Mouse (Mus musculus): ENCODE measurements around the gene Cmtm7.

Gene Cmtm7

DNA sequence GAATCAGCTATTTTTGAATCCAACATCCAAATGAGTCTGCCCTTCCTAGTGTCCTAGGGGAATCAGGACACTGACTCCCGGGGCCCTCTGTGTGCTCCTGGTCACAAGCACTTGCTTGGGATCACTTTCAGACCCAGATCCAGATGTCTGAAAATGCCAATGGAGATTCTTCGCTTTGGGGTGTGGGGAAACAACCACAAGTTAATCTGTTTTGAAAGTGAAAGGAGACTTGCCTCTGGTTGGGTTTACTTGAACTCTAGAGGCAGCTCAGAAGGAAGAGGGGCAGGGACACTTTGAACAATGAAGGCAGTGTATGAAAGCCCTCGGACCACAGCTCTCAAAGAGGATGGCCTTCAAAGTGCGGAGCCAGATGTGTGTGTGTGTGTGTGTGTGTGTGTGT is 12.8 kb upstream of the Cmtm7 start:
- DNase-seq = no peak

DNA sequence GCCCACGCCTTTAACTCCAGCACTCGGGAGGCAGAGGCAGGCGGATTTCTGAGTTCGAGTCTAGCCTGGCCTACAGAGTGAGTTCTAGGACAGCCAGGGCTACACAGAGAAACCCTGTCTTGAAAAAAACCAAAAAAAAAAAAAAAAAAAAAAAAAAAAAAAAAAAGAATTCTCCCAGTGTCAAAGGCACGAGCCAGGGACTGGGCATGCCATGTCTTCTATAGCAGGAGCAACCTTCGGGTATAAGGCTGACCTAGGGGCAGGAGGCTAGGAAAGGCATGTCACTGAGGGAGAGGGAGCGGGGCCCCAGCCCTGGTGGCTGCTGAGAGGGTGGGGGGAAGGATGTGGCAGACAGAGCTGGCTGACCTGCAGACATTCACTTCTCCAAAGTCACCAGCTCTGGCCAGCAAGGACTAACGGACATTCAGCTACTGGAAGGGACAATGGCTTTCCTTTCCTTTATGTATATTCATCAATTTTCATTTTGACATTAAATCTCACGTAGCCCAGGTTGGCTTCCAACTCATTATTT is 12.2 kb upstream of the Cmtm7 start:
- DNase-seq = no peak

DNA sequence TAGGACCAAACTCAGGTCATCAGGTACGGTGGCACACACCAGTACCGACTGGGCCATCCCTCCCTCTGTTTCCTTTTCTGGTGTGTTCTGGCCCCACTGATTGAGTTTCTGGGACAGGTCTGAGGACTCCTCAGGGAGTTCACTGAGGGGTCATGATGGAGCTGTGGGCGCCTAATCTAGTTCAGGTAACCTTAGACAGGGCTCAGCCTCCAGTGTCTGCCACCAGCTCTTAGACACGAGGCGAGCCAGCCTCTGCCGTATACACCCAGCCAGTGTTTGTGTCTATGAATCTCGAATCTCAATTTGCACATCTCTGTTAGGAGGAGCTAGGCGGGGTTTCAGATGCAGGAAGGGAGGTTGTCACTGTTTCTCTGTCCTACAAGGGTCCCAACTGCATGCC is 8.3 kb upstream of the Cmtm7 start:
- no peak for DNase-seq

DNA sequence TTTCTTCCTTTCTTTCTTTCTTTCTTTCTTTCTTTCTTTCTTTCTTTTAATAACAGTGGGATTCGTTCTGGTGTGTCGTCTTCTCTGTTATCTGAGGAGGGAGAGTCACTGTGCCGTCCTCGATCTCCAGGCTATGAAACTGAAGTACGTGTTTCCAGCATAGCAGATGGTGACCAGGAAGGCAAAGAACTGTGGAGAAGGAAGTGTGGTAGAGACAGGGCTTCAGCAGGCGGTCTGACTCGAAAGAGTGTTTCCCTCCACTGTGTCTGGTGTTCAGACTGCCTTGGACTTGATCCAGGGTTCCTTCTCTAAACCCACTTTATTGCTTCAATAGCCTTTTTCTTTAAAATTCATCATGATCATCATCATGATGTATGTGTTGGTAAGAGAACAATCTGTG is 7.9 kb upstream of the Cmtm7 start:
- no peak for DNase-seq

DNA sequence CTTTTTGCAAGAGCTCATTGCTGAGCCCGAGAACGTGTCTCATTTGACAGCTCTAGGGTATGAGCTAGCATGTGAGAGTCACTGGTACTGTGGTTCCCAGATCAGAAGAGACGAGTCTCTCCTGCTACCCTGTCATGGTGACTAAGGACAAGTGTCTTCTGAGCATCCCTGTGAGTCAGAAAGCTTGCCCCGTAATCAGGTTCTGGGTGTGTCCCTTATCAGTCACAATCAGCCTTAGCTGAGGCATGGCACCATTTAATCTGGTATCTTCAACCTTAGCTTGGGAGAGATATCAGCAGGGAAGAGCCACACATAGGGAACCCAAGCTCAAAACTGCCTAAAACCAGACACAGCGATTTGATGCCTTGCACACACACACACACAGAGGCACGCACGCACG is 7.0 kb upstream of the Cmtm7 start:
- no peak for DNase-seq

DNA sequence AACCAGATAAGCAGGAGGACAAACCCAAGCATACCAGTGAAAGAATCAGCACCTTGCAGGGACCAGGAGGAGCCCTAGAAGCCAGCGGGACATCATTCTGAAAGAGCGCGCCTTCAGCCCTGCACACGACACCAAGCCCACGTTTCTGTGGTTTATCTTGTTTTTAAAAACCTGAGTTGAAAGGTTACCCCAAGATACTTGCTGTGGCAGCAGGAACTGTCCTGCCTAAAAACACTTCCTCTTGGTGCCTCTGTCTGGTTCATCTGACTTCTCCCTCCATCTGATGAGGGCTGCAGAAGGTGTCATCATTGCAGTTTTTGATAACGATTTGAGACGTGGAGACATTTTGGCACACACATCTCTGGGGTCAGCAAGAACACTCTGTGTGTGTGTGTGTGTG is 6.1 kb upstream of the Cmtm7 start:
- no peak for DNase-seq

DNA sequence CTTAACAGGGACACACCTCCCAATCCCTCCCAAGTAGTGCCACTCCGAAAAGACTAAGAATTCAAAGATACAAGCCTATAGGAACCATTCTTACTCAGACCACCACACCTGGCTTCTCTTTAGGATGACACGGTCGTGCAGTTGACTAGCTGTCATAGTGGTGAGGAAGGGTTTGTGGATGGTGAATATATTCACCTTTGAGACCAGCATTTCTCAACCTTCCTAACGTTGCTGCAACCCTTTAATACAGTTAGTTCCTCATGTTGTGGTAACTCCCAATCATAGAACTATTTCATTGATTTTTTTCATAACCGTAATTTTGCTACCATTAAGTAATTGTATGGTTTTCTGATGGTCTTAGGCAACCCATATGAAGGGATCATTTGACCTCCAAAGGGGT is 5.5 kb upstream of the Cmtm7 start:
- no peak for DNase-seq

DNA sequence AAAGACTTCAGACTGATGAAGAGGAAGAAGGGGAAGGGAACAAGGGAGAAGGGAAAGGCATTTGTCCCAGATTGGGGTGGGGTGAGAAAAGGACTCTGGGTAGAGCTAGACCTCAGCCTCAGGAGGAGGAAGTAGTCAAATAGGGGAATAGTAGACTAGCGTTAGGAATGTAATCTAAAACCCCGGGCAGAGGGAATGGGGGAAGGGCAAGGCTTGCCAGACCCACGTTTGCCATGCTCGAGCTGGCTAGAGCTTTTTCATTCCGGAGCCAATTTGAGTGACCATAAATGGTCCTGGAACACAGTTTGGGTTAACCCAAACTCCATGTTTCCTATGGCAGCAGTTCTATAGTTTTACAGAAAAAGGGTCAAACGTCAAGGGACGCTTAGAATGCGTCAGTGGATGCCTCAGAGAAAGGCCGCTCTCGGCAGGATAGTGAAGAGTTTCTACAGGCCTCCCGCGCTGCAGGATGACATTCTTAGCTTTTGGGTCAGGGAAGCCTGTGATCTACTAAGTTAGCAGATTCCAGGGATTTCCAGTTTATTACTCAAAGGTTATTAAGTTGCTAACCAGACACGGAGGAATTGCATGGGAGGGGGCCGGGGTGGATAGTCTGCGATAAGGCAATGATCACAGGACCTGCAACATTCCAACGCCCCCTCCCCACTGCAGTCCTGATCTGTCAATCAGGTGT is 3.9 kb upstream of the Cmtm7 start:
- DNase-seq = no peak

DNA sequence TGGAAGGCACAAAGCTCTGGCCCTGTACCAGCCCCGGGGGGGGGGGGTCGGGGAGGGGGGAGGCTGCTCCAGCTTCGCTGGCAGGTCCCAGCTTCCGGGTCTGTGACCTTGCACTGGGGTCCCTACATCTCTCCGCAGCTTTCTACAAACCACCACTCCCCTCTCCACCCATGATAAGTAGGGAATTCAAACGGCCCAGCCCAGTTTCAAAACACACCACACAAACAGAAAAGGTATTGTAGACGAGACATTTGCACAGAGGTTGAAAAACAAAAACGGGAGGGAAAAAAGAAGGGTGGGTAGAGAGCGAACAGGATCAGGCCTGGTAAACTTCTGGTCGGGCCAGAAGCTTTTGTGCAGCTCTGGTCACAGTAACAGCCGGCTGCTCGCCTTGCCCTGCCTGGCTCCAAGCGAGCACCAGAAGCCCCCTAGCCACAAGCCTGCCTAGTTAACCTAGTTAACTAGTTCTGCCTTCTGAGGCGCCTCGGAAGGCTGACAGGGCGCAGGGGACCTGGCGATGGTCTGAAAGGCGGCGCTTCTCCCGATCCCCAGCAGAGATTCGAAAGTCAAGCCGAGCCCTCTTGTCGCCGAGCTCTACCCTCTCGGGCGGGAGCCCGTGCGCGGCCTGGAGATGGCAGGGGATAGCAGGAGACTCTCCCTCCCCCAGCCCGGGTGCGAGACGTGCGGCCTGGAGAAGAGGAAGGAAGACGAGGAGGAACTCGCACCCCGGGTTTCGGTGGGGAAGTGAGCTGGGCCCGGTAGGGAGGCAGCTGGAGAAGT is 720 bp downstream of the Cmtm7 start:
- DNase-seq = peak; percentile 20

DNA sequence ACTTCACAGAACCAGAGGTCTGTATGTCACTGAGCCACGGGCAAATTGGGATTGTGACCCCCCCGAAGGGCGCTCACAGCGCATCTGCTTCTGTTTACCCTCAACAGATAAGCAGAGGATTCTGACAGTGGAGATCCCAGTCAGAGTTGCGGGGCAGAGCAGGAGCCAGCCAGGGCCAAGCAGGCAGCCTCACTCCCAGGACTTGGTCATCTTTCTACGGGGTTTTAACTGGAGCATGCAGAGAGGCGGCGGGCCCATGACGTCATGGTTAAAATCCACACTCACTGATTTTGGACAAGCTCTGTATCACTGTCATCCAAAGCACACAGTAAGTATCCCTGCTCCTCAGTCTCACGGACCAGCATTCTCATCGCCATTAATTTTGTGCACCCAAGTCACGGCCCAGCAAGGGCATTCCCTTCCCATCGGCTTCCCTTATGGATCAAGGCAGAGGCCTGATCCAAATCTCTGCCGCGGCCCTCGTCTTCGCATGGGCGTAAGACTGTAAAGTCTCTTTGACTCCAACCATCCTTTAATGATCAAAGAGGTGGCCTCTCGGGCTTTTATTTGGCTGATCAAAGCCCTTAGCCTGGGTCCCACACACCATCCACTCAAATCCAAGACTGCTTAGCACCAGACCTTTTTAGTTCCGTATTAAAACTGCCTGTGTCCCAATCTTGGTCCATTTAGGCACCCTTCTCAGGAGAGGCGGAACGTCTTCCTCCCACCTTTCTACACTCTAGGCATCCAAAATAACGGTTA is 1.5 kb downstream of the Cmtm7 start:
- no peak for DNase-seq

DNA sequence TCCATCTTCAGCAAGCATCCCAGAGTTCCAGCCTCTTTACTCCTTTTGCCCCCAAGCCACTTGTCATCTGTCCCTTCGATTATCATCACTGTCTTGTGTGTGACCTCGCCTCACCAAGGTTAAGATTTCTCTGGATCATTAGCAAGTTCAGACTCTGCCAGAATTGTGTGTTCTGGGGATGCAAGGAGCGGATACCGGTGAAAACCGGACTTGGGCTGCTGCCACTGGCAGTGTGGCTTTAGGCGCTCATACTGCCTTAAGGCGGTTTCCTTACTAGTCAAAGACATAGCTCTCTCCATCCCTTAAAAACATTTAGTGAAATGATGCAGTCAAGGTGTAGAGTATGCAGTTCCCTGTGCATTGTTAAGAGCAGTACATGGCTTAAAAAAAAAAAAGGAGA is 2.8 kb downstream of the Cmtm7 start:
- no peak for DNase-seq

DNA sequence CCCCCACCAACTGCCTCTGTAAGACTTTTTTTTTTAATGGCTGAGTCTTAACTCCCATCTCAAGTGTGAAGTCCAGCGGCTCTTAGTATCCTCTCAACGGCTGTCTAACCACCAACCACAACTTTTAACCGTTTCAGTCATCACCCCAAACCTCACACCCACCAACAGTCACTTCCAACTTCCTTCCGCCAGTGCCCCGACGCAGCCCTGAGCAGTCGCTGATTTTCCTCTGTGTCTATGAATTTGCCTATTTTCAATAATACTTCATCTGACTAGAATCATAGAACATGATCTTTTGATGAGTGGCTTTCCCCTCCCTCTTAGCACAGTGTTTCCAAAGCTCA is 3.6 kb downstream of the Cmtm7 start:
- DNase-seq = no peak

DNA sequence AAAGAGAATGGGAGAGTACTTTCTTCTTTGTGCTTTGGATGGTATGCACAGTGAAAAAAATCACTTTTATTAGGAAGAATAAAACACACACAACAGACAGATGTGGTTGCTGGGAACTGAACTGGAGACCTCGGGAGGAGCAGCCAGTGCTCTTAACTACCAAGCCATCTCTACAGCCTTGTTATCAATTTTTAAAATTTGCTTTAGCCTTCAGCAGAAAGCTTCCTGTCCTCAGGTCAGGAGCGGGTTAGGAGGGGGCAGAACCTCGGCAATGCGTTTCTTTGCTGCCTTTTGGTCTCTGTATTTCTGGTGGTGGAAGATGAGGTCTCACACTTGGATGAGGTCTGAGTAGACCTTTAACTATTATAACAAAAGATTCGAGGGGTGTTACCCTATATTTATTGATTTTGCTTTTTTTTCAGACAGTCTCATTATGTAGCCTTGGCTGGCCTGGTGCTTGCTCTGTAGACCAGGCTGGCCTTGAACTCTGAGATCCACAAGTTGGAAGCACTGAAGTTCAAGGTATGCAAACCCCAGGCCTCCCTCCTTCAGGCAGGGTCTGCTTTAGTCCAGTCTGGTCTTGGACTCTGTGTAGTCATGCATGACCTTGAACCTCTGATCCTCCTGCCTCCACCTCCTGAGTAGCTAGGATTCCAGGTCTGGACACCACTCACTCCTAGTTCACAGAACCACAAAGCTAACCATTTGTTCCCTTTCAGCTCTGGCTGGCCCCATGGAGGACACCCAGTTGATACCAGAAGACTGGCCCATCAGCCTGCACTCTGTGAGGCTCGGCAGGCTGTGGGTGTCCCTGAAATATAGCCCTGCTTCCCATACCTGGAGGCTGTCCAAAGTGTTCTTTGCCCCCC is 4.2 kb downstream of the Cmtm7 start:
- no peak for DNase-seq

DNA sequence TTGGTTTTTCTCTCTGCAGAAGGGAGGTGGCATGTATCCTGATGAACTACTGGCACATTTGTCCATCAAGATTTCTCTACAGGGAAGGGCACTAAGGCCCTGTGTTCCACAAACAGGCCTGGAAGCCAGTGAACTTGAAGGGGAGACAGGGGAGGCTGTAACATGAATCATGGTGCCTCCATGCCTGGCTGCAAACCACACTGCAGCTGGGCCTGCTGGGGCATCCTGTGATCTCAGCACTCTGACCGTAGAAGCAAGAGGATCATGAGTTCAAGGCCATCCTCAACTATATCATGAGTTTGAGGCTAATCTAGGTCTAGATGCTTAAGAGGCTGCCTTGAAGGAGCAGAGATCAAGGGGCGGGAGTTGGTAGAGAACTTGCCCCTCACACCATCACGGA is 5.3 kb downstream of the Cmtm7 start:
- no peak for DNase-seq

DNA sequence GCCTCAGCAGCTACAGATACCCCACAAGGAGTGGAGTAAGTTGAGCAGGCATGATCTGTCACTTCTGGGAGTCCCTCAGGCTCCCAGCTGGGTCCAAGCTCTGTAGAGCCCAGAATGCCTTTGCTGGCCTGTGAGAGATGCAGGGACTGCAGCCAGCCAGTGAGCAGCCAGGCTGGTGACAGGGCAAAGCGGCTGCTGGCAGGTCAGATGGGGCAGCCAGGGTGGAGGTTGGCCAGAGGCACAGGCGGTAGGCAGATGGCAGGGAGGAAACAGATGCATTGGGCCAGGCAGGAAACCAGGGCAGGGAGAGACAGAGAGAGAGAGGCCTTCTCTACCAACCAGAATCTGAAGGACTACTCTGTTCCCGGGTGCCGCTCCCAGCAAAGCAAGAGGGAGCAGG is 6.4 kb downstream of the Cmtm7 start:
- DNase-seq = no peak

DNA sequence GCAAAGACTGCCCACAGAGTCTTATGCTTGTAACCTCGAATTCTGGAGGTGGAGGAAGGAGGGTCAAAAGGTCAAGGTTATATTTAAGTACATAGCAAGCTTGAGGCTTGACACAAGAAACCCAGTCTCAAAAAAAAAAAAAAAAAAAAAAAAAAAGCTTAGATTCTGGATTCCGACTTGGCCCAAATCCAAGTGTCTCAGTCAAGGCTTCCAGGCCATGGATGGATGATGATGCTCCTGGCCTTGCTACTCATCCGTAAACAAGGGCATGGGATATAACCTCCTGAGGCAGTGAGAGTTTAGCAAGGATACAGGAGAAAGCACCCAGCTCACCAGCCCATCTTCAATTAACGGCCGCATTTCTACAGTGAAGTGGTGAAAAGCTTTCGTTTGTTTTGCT is 7.0 kb downstream of the Cmtm7 start:
- DNase-seq = no peak

DNA sequence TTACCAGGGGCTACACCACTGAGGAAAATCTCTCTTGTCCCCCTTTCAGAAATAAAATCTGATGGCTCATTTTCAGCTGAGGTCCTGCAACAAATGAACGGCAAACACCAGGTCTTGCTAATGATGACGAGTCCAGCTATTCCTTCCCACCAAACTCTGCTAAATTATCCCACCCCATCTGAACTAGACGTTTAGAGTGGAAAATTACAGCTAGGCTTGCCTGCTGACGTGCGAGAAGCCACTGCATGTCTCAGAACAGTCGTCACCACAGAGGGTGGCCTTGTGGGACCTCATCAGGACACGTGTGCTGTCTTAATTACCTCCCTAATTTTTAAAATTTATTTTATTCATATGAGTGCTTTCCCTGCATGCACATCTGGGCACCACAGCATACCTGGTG is 10.1 kb downstream of the Cmtm7 start:
- no peak for DNase-seq

DNA sequence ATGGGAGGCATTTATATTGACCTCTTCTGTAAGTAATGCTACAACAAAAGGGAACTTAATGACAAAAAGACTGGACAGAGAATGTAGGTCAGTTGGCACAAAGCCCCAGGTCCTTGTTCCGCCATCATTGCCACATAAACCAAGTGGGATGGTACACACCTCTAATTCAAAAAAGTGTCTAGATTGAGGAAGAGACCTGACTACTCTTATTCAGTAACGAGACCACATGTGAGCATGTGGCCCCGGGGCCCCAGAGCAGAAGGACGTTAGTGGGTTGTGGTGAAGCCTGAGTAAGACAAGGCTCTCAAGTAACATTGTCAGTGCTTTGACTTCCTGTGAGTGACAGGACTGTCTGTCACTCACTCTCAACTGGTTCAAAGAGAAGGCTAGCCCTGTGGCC is 11.4 kb downstream of the Cmtm7 start:
- no peak for DNase-seq

DNA sequence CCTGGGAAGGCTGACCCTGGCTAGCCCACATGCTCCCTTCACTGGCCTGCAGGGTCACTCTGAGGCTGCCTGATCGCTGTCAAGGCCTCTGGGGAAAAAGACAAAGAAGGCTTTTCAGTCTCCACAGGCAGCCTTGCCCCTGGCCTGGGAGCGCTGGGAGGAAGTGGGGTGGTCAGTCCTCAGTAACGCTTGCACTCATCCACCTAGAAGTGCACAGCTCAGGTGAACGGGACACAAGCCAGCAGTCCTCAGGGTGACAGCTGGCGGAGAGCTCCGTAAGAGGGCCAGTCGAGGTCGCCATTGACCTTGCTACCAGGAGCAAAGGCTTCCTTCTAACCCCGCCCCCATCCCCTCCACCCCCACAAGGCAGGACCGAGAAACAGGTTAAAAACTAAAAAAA is 13.6 kb downstream of the Cmtm7 start:
- DNase-seq = no peak

DNA sequence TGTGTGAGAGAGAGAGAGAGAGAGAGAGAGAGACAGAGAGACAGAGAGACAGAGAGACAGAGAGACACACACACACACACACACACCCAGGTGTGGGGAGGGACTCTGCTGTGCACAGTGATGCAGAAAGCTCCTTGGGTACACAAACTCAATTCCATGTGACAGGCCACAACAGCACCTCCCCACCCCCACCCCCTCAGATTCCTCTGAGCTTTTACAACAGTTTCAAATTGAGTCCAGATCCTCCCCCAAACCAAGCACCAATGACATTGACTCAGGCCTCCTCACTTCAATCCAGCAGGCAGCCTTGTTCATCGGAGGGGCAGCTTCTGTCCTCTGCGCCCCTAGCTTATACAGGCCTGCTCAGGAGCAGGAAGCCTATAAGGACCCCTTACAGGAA is 14.1 kb downstream of the Cmtm7 start:
- DNase-seq = no peak

DNA sequence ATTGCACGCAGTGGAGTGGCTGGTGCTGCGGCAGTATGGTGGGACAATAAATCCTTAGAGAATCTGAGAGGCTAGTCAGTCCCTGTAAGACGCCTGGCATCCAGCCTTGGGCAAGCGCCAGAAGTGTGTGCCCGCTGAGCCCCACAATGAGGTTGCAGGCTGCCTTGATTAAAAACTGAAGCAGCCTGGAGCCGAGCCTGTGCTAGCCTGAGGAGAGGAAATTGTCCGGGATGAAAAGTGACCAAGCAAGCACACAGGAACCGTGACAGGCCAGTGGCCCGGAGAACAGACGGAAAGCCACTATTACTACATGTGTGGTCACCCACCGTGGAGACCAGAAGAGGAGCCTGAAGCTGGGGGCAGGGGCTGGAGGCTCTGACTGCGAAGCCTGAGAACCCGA is 14.6 kb downstream of the Cmtm7 start:
- peak; percentile 39 for DNase-seq

DNA sequence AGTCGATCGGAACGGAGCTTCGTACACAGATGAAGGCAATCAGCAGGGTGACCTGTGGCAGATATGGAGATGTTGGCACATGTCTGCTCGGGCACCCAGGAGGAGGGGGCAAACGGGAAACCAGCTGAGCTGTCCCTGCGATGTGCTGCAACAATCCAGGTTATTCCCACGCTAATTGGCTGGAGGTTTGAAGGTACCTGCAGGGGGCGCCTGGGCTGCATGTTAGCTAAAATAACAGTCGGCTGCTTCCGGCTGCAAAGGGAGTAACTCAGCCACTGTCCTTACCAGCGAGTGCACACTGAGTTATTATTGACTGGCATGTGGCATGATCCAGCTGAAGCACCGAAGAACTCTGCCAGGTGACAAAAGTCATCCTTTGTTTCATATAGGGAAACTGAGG is 18.3 kb downstream of the Cmtm7 start:
- no peak for DNase-seq

DNA sequence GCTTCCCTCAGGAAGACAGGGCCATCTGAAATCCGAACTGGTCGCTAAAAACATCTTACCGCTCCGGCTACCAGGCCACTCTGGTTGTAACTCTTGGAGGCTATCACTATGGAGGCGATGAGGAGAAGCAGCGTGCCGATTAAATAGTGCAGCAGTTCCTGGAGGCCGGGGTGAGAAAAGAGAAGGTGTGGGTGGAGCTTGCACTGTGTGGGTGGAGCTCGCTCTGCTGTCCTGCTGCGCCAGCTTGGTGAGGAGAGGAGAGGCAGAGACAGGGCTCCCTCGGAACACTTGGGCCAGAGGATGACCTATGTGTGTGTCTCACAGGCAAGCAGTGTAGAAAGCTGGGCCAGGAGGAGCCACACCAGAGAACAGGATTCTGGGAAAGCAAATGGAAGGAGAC is 19.8 kb downstream of the Cmtm7 start:
- peak; percentile 40 for DNase-seq
